In genomic region chr12:99627201-99627897, GRCm38 (mm10) we compare ENCODE assay signal across 8 mouse cellular contexts.
DNase-seq lines count a peak whose midpoint lies in the region; ATAC-seq and TF ChIP-seq lines count a peak whose summit lies in the region.

No protein-coding gene starts in this region.

- peak; percentile 81; the same call in 1 of the 2 replicates for ATAC-seq in intestine, embryonic 15.5 days
- no peak; the same call in 1 of the 2 replicates for ATAC-seq in limb, embryonic 13.5 days (ENCODE audit: low FRiP score, low read depth)

- TF ChIP-seq CTCF in liver, adult 2 months (IDR thresholded peaks at IDR 0.05; ENCODE audit: low read depth, low read length) = no peak

- peaks cover 3% of the 10 kb centered on the region; the same call in 1 of the 2 replicates for H3K4me1 ChIP-seq in liver, adult 2 months (ENCODE audit: control insufficient read depth, insufficient read depth, low read length)
- H3K4me1 ChIP-seq in intestine, embryonic 15.5 days (replicated peaks) = 0 out of 2 replicates have a peak, but pooled peaks cover 4% of the 10 kb centered on the region
- H3K4me1 ChIP-seq in limb, embryonic 13.5 days = peaks cover 12% of the 10 kb centered on the region

- H3K4me3 ChIP-seq in liver, adult 2 months (ENCODE audit: insufficient read depth, low read depth, low read length) = peak overlapping the region; percentile 60
- peak overlapping the region; percentile 69 for H3K4me3 ChIP-seq in intestine, embryonic 15.5 days (replicated peaks)
- H3K4me3 ChIP-seq in limb, embryonic 13.5 days = peak overlapping the region; percentile 70

- 3% methylated on average over 40 of the region's 40 CpGs for WGBS in liver, adult 2 months
- 2% methylated on average over 40 of the region's 40 CpGs for WGBS in intestine, embryonic 15.5 days
- 2% methylated on average over 40 of the region's 40 CpGs for WGBS in limb, embryonic 13.5 days

- TF ChIP-seq POLR2A in liver, adult 2 months (IDR thresholded peaks at IDR 0.05; ENCODE audit: extremely low read depth, insufficient read depth, low read length) = no peak

- H3K36me3 ChIP-seq in liver, adult 2 months (ENCODE audit: control insufficient read depth, insufficient read depth, low read length) = no peaks in the 10 kb centered on the region
- no peaks in the 10 kb centered on the region for H3K36me3 ChIP-seq in intestine, embryonic 15.5 days
- H3K36me3 ChIP-seq in limb, embryonic 13.5 days = no peaks in the 10 kb centered on the region

- peak overlapping the region; percentile 80 for H3K4me2 ChIP-seq in intestine, embryonic 15.5 days (replicated peaks)
- H3K4me2 ChIP-seq in limb, embryonic 13.5 days (replicated peaks) = peak overlapping the region; percentile 80

- no peaks in the 10 kb centered on the region for H3K79me2 ChIP-seq in liver, adult 2 months (ENCODE audit: control insufficient read depth, insufficient read depth, low read length)

- H3K27ac ChIP-seq in liver, adult 2 months (replicated peaks; ENCODE audit: insufficient read depth, low read depth, low read length) = no peak overlapping the region
- no peak overlapping the region for H3K27ac ChIP-seq in intestine, embryonic 15.5 days
- no peak overlapping the region for H3K27ac ChIP-seq in limb, embryonic 13.5 days

- H3K27me3 ChIP-seq in liver, adult 2 months (ENCODE audit: control insufficient read depth, insufficient read depth, low read length) = no peaks in the 10 kb centered on the region
- peaks cover 10% of the 10 kb centered on the region for H3K27me3 ChIP-seq in intestine, embryonic 15.5 days (replicated peaks)
- H3K27me3 ChIP-seq in limb, embryonic 13.5 days = no peaks in the 10 kb centered on the region; the same call in 1 of the 2 replicates

- H3K9ac ChIP-seq in liver, adult 2 months (ENCODE audit: low read depth, low read length) = peak overlapping the region; percentile 53
- H3K9ac ChIP-seq in intestine, embryonic 15.5 days = peak overlapping the region; percentile 36; the same call in 1 of the 2 replicates
- H3K9ac ChIP-seq in limb, embryonic 13.5 days = peak overlapping the region; percentile 57

- DNase-seq in liver, adult 2 months (ENCODE audit: extremely low read depth, low read depth, low spot score) = peak; percentile 24
- no peak for DNase-seq in liver
- DNase-seq in adrenal gland, postnatal 25 days = peak; percentile 16
- peak; percentile 19 to 63 for DNase-seq in frontal cortex, adult 2 months (ENCODE audit: extremely low spot score in 1 of 2, low spot score in 1 of 2)
- peak; percentile 55 for DNase-seq in naive thymus-derived CD4-positive, alpha-beta T cell, adult 2 months (ENCODE audit: low read depth)
- DNase-seq in ovary, adult 18-20 months (ENCODE audit: low spot score) = no peak

- H3K9me3 ChIP-seq in intestine, embryonic 15.5 days = no peaks in the 10 kb centered on the region; the same call in 1 of the 2 replicates
- H3K9me3 ChIP-seq in limb, embryonic 13.5 days = no peaks in the 10 kb centered on the region

Comparison
In these comparisons a context has a peak if more than half of its experiments do, and no peak if none do; other contexts are left out.
1. DNase-seq: peak in liver, adult 2 months (single experiment), adrenal gland, postnatal 25 days (single experiment), frontal cortex, adult 2 months (2 of 2) and naive thymus-derived CD4-positive, alpha-beta T cell, adult 2 months (single experiment); none in liver (single experiment) and ovary, adult 18-20 months (single experiment).
2. Peak in every context shown above with its lines, with median percentiles within 50 percentile points of each other: H3K4me3 ChIP-seq and H3K9ac ChIP-seq.